Mouse (Mus musculus): Measurements from ENCODE around the gene Shroom3. TPM values are rescaled to one million over a fixed set of nuclear protein-coding genes. Genes with fewer than 3 reads are reported as not detected.
"Not testable (repeated sequence)": the region's sequence is repeated elsewhere in the genome, so short reads cannot be mapped to it uniquely, and the experiment has no call there.

The Shroom3 gene
- polyA plus RNA-seq, 1 experiment from 2014 or later = 8.0 TPM

GRCm38 (mm10) chr5:92921728-92922127 lies 238.5 kb downstream of the Shroom3 start:
- H3K36me3 ChIP-seq (ENCODE audit: control insufficient read depth, insufficient read depth) = peaks cover 24% of the 10 kb centered on the region; the same call in 1 of the 2 replicates
- H3K4me3 ChIP-seq (ENCODE audit: low read depth, low read length) = no peak overlapping the region
- H3K9me3 ChIP-seq (ENCODE audit: control insufficient read depth) = no peaks in the 10 kb centered on the region
- peak; percentile 80 for TF ChIP-seq CTCF (IDR thresholded peaks at IDR 0.05; ENCODE audit: low read depth)
- H3K27me3 ChIP-seq (replicated peaks; ENCODE audit: control insufficient read depth, insufficient read depth, low read length) = no peaks in the 10 kb centered on the region
- ATAC-seq = no peak
- WGBS = 81% methylated on average over 8 of the region's 8 CpGs
- no peak overlapping the region for H3K27ac ChIP-seq (ENCODE audit: low read depth, low read length)
- H3K9ac ChIP-seq (ENCODE audit: low read depth, low read length) = no peak overlapping the region
- H3K4me1 ChIP-seq (replicated peaks; ENCODE audit: control insufficient read depth, insufficient read depth, low read length) = peaks cover 4% of the 10 kb centered on the region; the same call in 1 of the 2 replicates
- H3K4me2 ChIP-seq (replicated peaks; ENCODE audit: low read depth) = no peak overlapping the region

GRCm38 (mm10) chr5:92922981-92923380 lies 239.7 kb downstream of the Shroom3 start:
- not testable (repeated sequence) for H3K27ac ChIP-seq (ENCODE audit: low read depth, low read length); H3K9ac ChIP-seq (ENCODE audit: low read depth, low read length); H3K4me1 ChIP-seq (replicated peaks; ENCODE audit: control insufficient read depth, insufficient read depth, low read length); H3K9me3 ChIP-seq (ENCODE audit: control insufficient read depth); H3K4me3 ChIP-seq (ENCODE audit: low read depth, low read length); ATAC-seq; H3K4me2 ChIP-seq (replicated peaks; ENCODE audit: low read depth); H3K27me3 ChIP-seq (replicated peaks; ENCODE audit: control insufficient read depth, insufficient read depth, low read length)
- 96% methylated on average over 5 of the region's 5 CpGs for WGBS
- peaks cover 30% of the 10 kb centered on the region for H3K36me3 ChIP-seq (ENCODE audit: control insufficient read depth, insufficient read depth)

DNA sequence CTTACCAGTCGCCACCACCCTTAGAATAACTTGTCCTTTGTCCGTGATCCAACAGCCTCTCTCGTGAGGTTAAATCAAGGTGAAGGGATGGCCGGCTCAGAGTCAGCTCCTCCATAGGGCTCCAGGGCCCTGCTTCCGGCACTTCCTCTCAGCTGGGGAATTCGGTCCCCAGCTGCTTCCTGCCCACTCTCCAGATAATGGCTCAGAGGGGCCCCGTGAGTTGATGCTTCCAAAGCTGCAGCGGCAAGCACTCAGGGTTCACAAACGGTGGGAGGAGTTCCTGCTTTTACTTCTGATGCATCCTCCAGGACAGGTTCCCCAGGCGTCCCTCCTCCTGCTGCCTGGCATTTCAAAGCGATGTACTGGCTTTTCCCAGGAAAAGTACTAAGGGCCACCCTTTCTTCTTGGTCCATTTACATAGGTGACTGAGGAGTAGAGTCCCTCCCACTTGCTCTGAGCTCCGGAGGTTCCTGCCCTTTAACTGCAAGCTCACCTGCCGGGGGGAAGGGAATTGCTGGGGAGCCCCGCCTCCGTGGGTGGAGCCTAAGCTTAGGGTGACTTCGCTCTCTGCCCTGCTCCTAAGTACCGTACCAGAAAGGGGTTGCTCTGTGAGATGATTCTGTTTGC lies 241.7 kb downstream of the Shroom3 start:
- Histone ChIP-seq H3K4me1 (replicated peaks; ENCODE audit: control insufficient read depth, insufficient read depth, low read length) (peaks cover 4% of the 10 kb centered on the region; the same call in 1 of the 2 replicates), H3K27me3 (replicated peaks; ENCODE audit: control insufficient read depth, insufficient read depth, low read length) (no peaks in the 10 kb centered on the region), H3K9me3 (ENCODE audit: control insufficient read depth) (no peaks in the 10 kb centered on the region), H3K27ac (ENCODE audit: low read depth, low read length) (peak overlapping the region; percentile 24), H3K4me2 (replicated peaks; ENCODE audit: low read depth) (peak overlapping the region; percentile 52), H3K9ac (ENCODE audit: low read depth, low read length) (no peak overlapping the region), H3K4me3 (ENCODE audit: low read depth, low read length) (no peak overlapping the region), H3K36me3 (ENCODE audit: control insufficient read depth, insufficient read depth) (peaks cover 23% of the 10 kb centered on the region)
- ATAC-seq = peak; percentile 90
- TF ChIP-seq CTCF (IDR thresholded peaks at IDR 0.05; ENCODE audit: low read depth) = no peak
- WGBS = 12% methylated on average over 17 of the region's 17 CpGs

GRCm38 (mm10) chr5:92927667-92928066 lies 244.4 kb downstream of the Shroom3 start:
- ATAC-seq = no peak
- Histone ChIP-seq H3K27ac (ENCODE audit: low read depth, low read length) (no peak overlapping the region), H3K4me1 (replicated peaks; ENCODE audit: control insufficient read depth, insufficient read depth, low read length) (peaks cover 12% of the 10 kb centered on the region; the same call in 1 of the 2 replicates), H3K9ac (ENCODE audit: low read depth, low read length) (no peak overlapping the region), H3K36me3 (ENCODE audit: control insufficient read depth, insufficient read depth) (peaks cover 14% of the 10 kb centered on the region; the same call in 1 of the 2 replicates), H3K27me3 (replicated peaks; ENCODE audit: control insufficient read depth, insufficient read depth, low read length) (no peaks in the 10 kb centered on the region), H3K9me3 (ENCODE audit: control insufficient read depth) (no peaks in the 10 kb centered on the region), H3K4me2 (replicated peaks; ENCODE audit: low read depth) (no peak overlapping the region), H3K4me3 (ENCODE audit: low read depth, low read length) (no peak overlapping the region)
- WGBS = 64% methylated on average over 10 of the region's 10 CpGs
- TF ChIP-seq CTCF (IDR thresholded peaks at IDR 0.05; ENCODE audit: low read depth) = no peak

GRCm38 (mm10) chr5:92930557-92930956 lies 247.3 kb downstream of the Shroom3 start:
- H3K9ac ChIP-seq (ENCODE audit: low read depth, low read length) = no peak overlapping the region
- TF ChIP-seq CTCF (IDR thresholded peaks at IDR 0.05; ENCODE audit: low read depth) = no peak
- 69% methylated on average over 6 of the region's 6 CpGs for WGBS

GRCm38 (mm10) chr5:92931298-92931697 lies 248.1 kb downstream of the Shroom3 start:
- 53% methylated on average over 16 of the region's 16 CpGs for WGBS
- no peak for TF ChIP-seq CTCF (IDR thresholded peaks at IDR 0.05; ENCODE audit: low read depth)
- Histone ChIP-seq H3K4me1 (replicated peaks; ENCODE audit: control insufficient read depth, insufficient read depth, low read length) (peaks cover 12% of the 10 kb centered on the region; the same call in 1 of the 2 replicates), H3K27ac (ENCODE audit: low read depth, low read length) (0 out of 2 replicates have a peak overlapping the region, but pooled peaks have one; percentile 8), H3K9ac (ENCODE audit: low read depth, low read length) (no peak overlapping the region), H3K27me3 (replicated peaks; ENCODE audit: control insufficient read depth, insufficient read depth, low read length) (no peaks in the 10 kb centered on the region), H3K9me3 (ENCODE audit: control insufficient read depth) (no peaks in the 10 kb centered on the region), H3K36me3 (ENCODE audit: control insufficient read depth, insufficient read depth) (peaks cover 33% of the 10 kb centered on the region), H3K4me2 (replicated peaks; ENCODE audit: low read depth) (no peak overlapping the region), H3K4me3 (ENCODE audit: low read depth, low read length) (no peak overlapping the region)
- no peak for ATAC-seq

More at GRCm38 (mm10) chr5:92930557-92930956, 247.3 kb downstream of the Shroom3 start:
- no peaks in the 10 kb centered on the region for H3K27me3 ChIP-seq (replicated peaks; ENCODE audit: control insufficient read depth, insufficient read depth, low read length)
- peaks cover 29% of the 10 kb centered on the region for H3K36me3 ChIP-seq (ENCODE audit: control insufficient read depth, insufficient read depth)
- no peak overlapping the region for H3K4me3 ChIP-seq (ENCODE audit: low read depth, low read length)
- H3K27ac ChIP-seq (ENCODE audit: low read depth, low read length) = no peak overlapping the region; the same call in 1 of the 2 replicates
- ATAC-seq = no peak
- H3K4me2 ChIP-seq (replicated peaks; ENCODE audit: low read depth) = no peak overlapping the region
- peaks cover 12% of the 10 kb centered on the region; the same call in 1 of the 2 replicates for H3K4me1 ChIP-seq (replicated peaks; ENCODE audit: control insufficient read depth, insufficient read depth, low read length)
- no peaks in the 10 kb centered on the region for H3K9me3 ChIP-seq (ENCODE audit: control insufficient read depth)
